Mouse (Mus musculus): ENCODE results near the gene Hectd1. TPM values are rescaled to one million over a fixed set of nuclear protein-coding genes. Genes with fewer than 3 reads are reported as not detected.
A peak's percentile ranks its signal among the peaks of the same experiment; 100 is the strongest.

Gene Hectd1
- polyA plus RNA-seq, 1 experiment from 2014 or later = 24.7 TPM

GRCm38 (mm10) chr12:51828716-51829289, 533 bp downstream of the Hectd1 start:
- WGBS = 0% methylated on average over 66 of the region's 66 CpGs
- Histone ChIP-seq H3K9me3 (ENCODE audit: control insufficient read depth, low read length) (no peaks in the 10 kb centered on the region), H3K9ac (ENCODE audit: low read length) (peak overlapping the region; percentile 100), H3K4me1 (replicated peaks; ENCODE audit: control insufficient read depth, insufficient read depth) (peaks cover 4% of the 10 kb centered on the region; the same call in 1 of the 2 replicates), H3K27ac (replicated peaks) (peak overlapping the region; percentile 100), H3K27me3 (ENCODE audit: control insufficient read depth, insufficient read depth, low read length) (no peaks in the 10 kb centered on the region), H3K36me3 (ENCODE audit: control insufficient read depth, insufficient read depth, low read length) (no peaks in the 10 kb centered on the region), H3K4me3 (ENCODE audit: low read depth, low read length) (peak overlapping the region; percentile 95), H3K4me2 (replicated peaks; ENCODE audit: low read depth) (peak overlapping the region; percentile 77)
- TF ChIP-seq EP300 (optimal IDR thresholded peaks at IDR 0.05) (peak; percentile 45), CTCF (IDR thresholded peaks at IDR 0.05; ENCODE audit: low read depth) (no peak)
- ATAC-seq (ENCODE audit: low FRiP score, low TSS enrichment) = peak; percentile 19; the same call in 1 of the 2 replicates
- peak; percentile 75 for DNase-seq (ENCODE audit: low spot score)

GRCm38 (mm10) chr12:51827958-51828650, 1.2 kb downstream of the Hectd1 start:
- Histone ChIP-seq H3K9me3 (ENCODE audit: control insufficient read depth, low read length) (no peaks in the 10 kb centered on the region), H3K4me1 (replicated peaks; ENCODE audit: control insufficient read depth, insufficient read depth) (peaks cover 4% of the 10 kb centered on the region; the same call in 1 of the 2 replicates), H3K27me3 (ENCODE audit: control insufficient read depth, insufficient read depth, low read length) (no peaks in the 10 kb centered on the region), H3K27ac (replicated peaks) (peak overlapping the region; percentile 100), H3K36me3 (ENCODE audit: control insufficient read depth, insufficient read depth, low read length) (no peaks in the 10 kb centered on the region), H3K4me2 (replicated peaks; ENCODE audit: low read depth) (peak overlapping the region; percentile 77), H3K4me3 (ENCODE audit: low read depth, low read length) (peak overlapping the region; percentile 95), H3K9ac (ENCODE audit: low read length) (peak overlapping the region; percentile 100)
- no peak for DNase-seq (ENCODE audit: low spot score)
- no peak for TF ChIP-seq EP300 (optimal IDR thresholded peaks at IDR 0.05)
- no peak for TF ChIP-seq CTCF (IDR thresholded peaks at IDR 0.05; ENCODE audit: low read depth)
- no peak for ATAC-seq (ENCODE audit: low FRiP score, low TSS enrichment)
- WGBS = 9% methylated on average over 6 of the region's 6 CpGs

GRCm38 (mm10) chr12:51825338-51825737, 4.0 kb downstream of the Hectd1 start:
- Histone ChIP-seq H3K9me3 (ENCODE audit: control insufficient read depth, low read length) (no peaks in the 10 kb centered on the region), H3K36me3 (ENCODE audit: control insufficient read depth, insufficient read depth, low read length) (no peaks in the 10 kb centered on the region), H3K4me2 (replicated peaks; ENCODE audit: low read depth) (no peak overlapping the region), H3K4me1 (replicated peaks; ENCODE audit: control insufficient read depth, insufficient read depth) (peaks cover 4% of the 10 kb centered on the region; the same call in 1 of the 2 replicates), H3K4me3 (ENCODE audit: low read depth, low read length) (no peak overlapping the region), H3K9ac (ENCODE audit: low read length) (no peak overlapping the region), H3K27ac (replicated peaks) (no peak overlapping the region), H3K27me3 (ENCODE audit: control insufficient read depth, insufficient read depth, low read length) (no peaks in the 10 kb centered on the region)
- no peak for ATAC-seq (ENCODE audit: low FRiP score, low TSS enrichment)
- DNase-seq (ENCODE audit: low spot score) = no peak
- no peak for TF ChIP-seq EP300 (optimal IDR thresholded peaks at IDR 0.05)
- peak; percentile 49 for TF ChIP-seq CTCF (IDR thresholded peaks at IDR 0.05; ENCODE audit: low read depth)
- WGBS = 78% methylated on average over 2 of the region's 2 CpGs

- H3K27ac ChIP-seq (replicated peaks) = no peak overlapping the region
- no peaks in the 10 kb centered on the region for H3K36me3 ChIP-seq (ENCODE audit: control insufficient read depth, insufficient read depth, low read length)
- H3K4me1 ChIP-seq (replicated peaks; ENCODE audit: control insufficient read depth, insufficient read depth) = peaks cover 4% of the 10 kb centered on the region; the same call in 1 of the 2 replicates
- no peak overlapping the region for H3K4me3 ChIP-seq (ENCODE audit: low read depth, low read length)
- DNase-seq (ENCODE audit: low spot score) (no peak), ATAC-seq (ENCODE audit: low FRiP score, low TSS enrichment) (no peak)
- no peak overlapping the region for H3K9ac ChIP-seq (ENCODE audit: low read length)
- no peaks in the 10 kb centered on the region for H3K27me3 ChIP-seq (ENCODE audit: control insufficient read depth, insufficient read depth, low read length)
- TF ChIP-seq EP300 (optimal IDR thresholded peaks at IDR 0.05) (no peak), CTCF (IDR thresholded peaks at IDR 0.05; ENCODE audit: low read depth) (no peak)
- no peaks in the 10 kb centered on the region for H3K9me3 ChIP-seq (ENCODE audit: control insufficient read depth, low read length)
- no peak overlapping the region for H3K4me2 ChIP-seq (replicated peaks; ENCODE audit: low read depth)
- 71% methylated on average over 5 of the region's 5 CpGs for WGBS
Measured at GRCm38 (mm10) chr12:51823311-51823710, 6.0 kb downstream of the Hectd1 start.

- ATAC-seq (ENCODE audit: low FRiP score, low TSS enrichment) (no peak), DNase-seq (ENCODE audit: low spot score) (no peak)
- H3K36me3 ChIP-seq (ENCODE audit: control insufficient read depth, insufficient read depth, low read length) = no peaks in the 10 kb centered on the region
- H3K9ac ChIP-seq (ENCODE audit: low read length) = no peak overlapping the region
- no peaks in the 10 kb centered on the region for H3K9me3 ChIP-seq (ENCODE audit: control insufficient read depth, low read length)
- no peak overlapping the region for H3K4me2 ChIP-seq (replicated peaks; ENCODE audit: low read depth)
- H3K27me3 ChIP-seq (ENCODE audit: control insufficient read depth, insufficient read depth, low read length) = no peaks in the 10 kb centered on the region
- TF ChIP-seq CTCF (IDR thresholded peaks at IDR 0.05; ENCODE audit: low read depth) (no peak), EP300 (optimal IDR thresholded peaks at IDR 0.05) (no peak)
- H3K27ac ChIP-seq (replicated peaks) = no peak overlapping the region
- 47% methylated on average over 2 of the region's 2 CpGs for WGBS
- H3K4me1 ChIP-seq (replicated peaks; ENCODE audit: control insufficient read depth, insufficient read depth) = peaks cover 3% of the 10 kb centered on the region; the same call in 1 of the 2 replicates
- no peak overlapping the region for H3K4me3 ChIP-seq (ENCODE audit: low read depth, low read length)
Measured at GRCm38 (mm10) chr12:51822861-51823260, 6.5 kb downstream of the Hectd1 start.

- Histone ChIP-seq H3K27me3 (ENCODE audit: control insufficient read depth, insufficient read depth, low read length) (no peaks in the 10 kb centered on the region), H3K36me3 (ENCODE audit: control insufficient read depth, insufficient read depth, low read length) (no peaks in the 10 kb centered on the region), H3K4me1 (replicated peaks; ENCODE audit: control insufficient read depth, insufficient read depth) (no peaks in the 10 kb centered on the region; the same call in 1 of the 2 replicates), H3K9ac (ENCODE audit: low read length) (no peak overlapping the region), H3K27ac (replicated peaks) (no peak overlapping the region), H3K4me2 (replicated peaks; ENCODE audit: low read depth) (no peak overlapping the region), H3K4me3 (ENCODE audit: low read depth, low read length) (no peak overlapping the region), H3K9me3 (ENCODE audit: control insufficient read depth, low read length) (no peaks in the 10 kb centered on the region)
- ATAC-seq (ENCODE audit: low FRiP score, low TSS enrichment) (no peak), DNase-seq (ENCODE audit: low spot score) (no peak)
- TF ChIP-seq CTCF (IDR thresholded peaks at IDR 0.05; ENCODE audit: low read depth) = peak; percentile 31; the same call in 1 of the 2 replicates
- no peak for TF ChIP-seq EP300 (optimal IDR thresholded peaks at IDR 0.05)
- WGBS = 63% methylated on average over 3 of the region's 3 CpGs
Measured at GRCm38 (mm10) chr12:51822236-51822635, 7.1 kb downstream of the Hectd1 start.
